Mouse (Mus musculus) bone marrow, adult 2 months (tissue): ENCODE measurements around the gene Psmd5.

Source experiments
- CTCF ChIP-seq: fragments of 200-500 bp; IDR thresholded peaks from 2 replicates; pipeline ENCODE4 v1.5.1; 2011; ENCODE audit warnings: low read length, control low read depth; ENCODE audit not compliant: control insufficient read depth, insufficient read depth
- POLR2A ChIP-seq: fragments of 200-500 bp; IDR thresholded peaks from 2 replicates; pipeline ENCODE4 v1.6.1; 2011; ENCODE audit warnings: low read depth, mild to moderate bottlenecking, control low read depth, low read length, borderline replicate concordance; ENCODE audit not compliant: control insufficient read depth

GRCm38 (mm10) chr2:34801516-34802482 lies 73.0 kb downstream of the Psmd5 start:
- TF ChIP-seq CTCF: no peak
- TF ChIP-seq POLR2A: peak; percentile 95
